Mouse (Mus musculus) stomach, embryonic 15.5 days (tissue): ENCODE results near the gene 4921536K21Rik. TPM values are rescaled to one million over a fixed set of nuclear protein-coding genes. Genes with fewer than 3 reads are reported as not detected.

ENCODE experiments used
- ATAC-seq: fragments of 200-750 bp; cut with Nextera tagmentation; 2 replicates; pipeline ENCODE4 v1.8.0; 2017; ENCODE audit warnings: low read depth, moderate number of reproducible peaks, moderate TSS enrichment; ENCODE audit not compliant: insufficient read depth, low FRiP score
- H3K27ac ChIP-seq: fragments of 300-500 bp; sonication (generic); 2 replicates; pipeline ENCODE4 v1.5.1; 2015; ENCODE audit warnings: mild to moderate bottlenecking, inconsistent platforms
- H3K27me3 ChIP-seq: fragments of 300-500 bp; sonication (generic); replicated peaks from 2 replicates; pipeline ENCODE4 v1.6.1; 2015; ENCODE audit warnings: inconsistent platforms
- H3K36me3 ChIP-seq: fragments of 300-500 bp; sonication (generic); 2 replicates; pipeline ENCODE4 v1.6.1; 2015; ENCODE audit warnings: inconsistent platforms
- H3K4me1 ChIP-seq: fragments of 300-500 bp; sonication (generic); 2 replicates; pipeline ENCODE4 v1.6.1; 2015; ENCODE audit warnings: inconsistent platforms
- H3K4me2 ChIP-seq: fragments of 300-500 bp; sonication (generic); 2 replicates; pipeline ENCODE4 v1.6.1; 2015; ENCODE audit warnings: mild to moderate bottlenecking, inconsistent platforms
- H3K4me3 ChIP-seq: fragments of 300-500 bp; sonication (generic); replicated peaks from 2 replicates; pipeline ENCODE4 v1.5.1; 2015; ENCODE audit warnings: inconsistent platforms
- H3K9ac ChIP-seq: fragments of 300-500 bp; sonication (generic); 2 replicates; pipeline ENCODE4 v1.6.1; 2015; ENCODE audit warnings: inconsistent platforms
- H3K9me3 ChIP-seq: fragments of 300-500 bp; sonication (generic); 2 replicates; pipeline ENCODE4 v1.6.1; 2016; ENCODE audit warnings: inconsistent platforms
- WGBS: fragments of 180-500 bp; shearing (Covaris S2); methylation state at CpG from one replicate; pipeline ENCODE4 v1.1.7; 2015; 5-methylcytosine and 5-hydroxymethylcytosine counted together
- polyA plus RNA-seq: library from polyadenylated mRNA; unstranded; fragments of >200 nt; fragmentation: Nextera tagmentation; extraction: Ambion mirVana; gene quantifications from 2 replicates; pipeline ENCODE4 v1.2.1, GENCODE M21; 2015

The 4921536K21Rik gene
- polyA plus RNA-seq, 1 experiment from 2014 or later = 0.19 TPM

DNA sequence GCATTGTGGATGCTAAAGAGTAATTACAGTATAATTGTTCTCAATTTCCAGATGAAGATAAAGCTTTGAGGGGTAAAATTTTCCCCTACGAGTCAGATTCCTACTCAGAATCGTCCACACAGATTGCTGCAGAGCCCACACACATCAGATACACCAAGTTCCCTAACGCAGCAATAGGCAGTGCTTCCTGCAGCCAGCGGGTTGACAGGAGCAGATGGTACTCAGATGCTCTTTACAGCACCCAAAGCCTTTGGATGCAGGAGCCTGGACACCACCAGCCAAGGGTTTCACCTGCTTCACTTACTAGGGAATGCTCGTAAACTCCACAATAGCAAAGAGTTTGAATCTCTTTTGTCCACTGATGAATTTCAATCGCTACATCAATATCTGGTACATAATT, 18.5 kb downstream of the 4921536K21Rik start:
- Histone ChIP-seq H3K9me3 (no peaks in the 10 kb centered on the region), H3K36me3 (no peaks in the 10 kb centered on the region), H3K4me2 (no peak overlapping the region), H3K4me3 (no peak overlapping the region), H3K4me1 (no peaks in the 10 kb centered on the region), H3K9ac (no peak overlapping the region), H3K27ac (no peak overlapping the region), H3K27me3 (no peaks in the 10 kb centered on the region)
- 73% methylated on average over 6 of the region's 6 CpGs for WGBS
- no peak for ATAC-seq

DNA sequence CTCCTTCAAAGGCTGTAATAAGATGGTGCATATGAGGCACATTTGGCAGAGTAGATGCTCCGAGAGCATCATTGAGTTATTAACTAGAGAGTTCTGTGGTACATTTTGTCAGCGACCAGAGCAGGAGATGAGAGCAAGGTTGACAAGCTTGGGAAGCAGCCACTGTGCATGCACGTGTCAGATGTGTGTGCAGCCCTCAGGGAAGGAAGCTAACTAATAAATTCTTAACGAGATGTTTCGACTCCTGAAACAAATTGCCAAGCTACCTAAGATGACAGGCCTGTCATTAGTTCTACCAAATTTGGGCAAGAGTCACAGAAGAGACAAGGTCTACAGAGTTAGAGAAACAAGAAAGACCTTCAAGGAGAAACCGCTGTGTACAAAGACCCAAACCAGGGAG, 30.6 kb downstream of the 4921536K21Rik start:
- Histone ChIP-seq H3K4me1 (0 out of 2 replicates have a peak, but pooled peaks cover 7% of the 10 kb centered on the region), H3K4me3 (peak overlapping the region; percentile 51), H3K4me2 (peak overlapping the region; percentile 97), H3K9ac (no peak overlapping the region), H3K36me3 (no peaks in the 10 kb centered on the region), H3K9me3 (no peaks in the 10 kb centered on the region), H3K27me3 (peaks cover 9% of the 10 kb centered on the region; the same call in 1 of the 2 replicates), H3K27ac (no peak overlapping the region)
- ATAC-seq = no peak
- WGBS = 38% methylated on average over 6 of the region's 6 CpGs

DNA sequence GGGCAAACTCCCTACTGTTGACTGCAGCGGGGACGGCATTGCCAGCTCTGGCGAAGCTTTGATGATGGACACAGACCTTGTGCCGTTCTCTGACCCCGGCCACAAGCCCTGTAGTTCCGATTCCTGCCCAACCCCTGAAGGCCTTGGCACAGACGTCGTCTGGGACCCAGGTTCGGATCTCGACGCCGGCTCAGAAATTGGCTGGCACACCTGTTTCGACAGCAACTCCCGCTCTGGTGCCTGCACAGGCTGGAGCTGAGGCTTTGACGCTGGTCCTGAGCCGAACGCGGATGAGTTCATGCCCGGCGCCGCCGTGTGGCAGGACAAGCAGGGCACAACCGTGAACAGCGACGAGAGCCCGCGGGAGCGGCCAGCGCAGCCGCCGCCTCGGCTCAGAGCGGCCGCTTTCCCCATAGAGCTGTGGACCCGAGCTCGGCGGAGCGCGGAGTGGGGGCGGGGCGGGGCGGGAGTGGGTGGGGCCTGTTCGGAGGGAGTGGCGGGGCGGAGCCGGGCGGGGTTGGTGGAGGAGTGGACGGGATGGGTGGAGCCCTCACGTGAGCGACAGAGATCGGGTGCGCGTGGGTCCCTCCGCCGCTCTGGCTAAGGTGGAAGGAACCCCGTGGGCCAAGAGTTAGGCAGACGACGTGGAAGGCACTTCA, 31.3 kb downstream of the 4921536K21Rik start, which contains the start of gene Osbp2:
Gene Osbp2 (minus strand): TSS at position 450 of the 659 bp plus-strand sequence.
- Histone ChIP-seq H3K9ac (peak within 1 kb of the TSS; percentile 34; the same call in 1 of the 2 replicates), H3K36me3 (no peaks in the 10 kb centered on the region), H3K4me2 (peak within 1 kb of the TSS; percentile 97), H3K27me3 (peaks cover 9% of the 10 kb centered on the region; the same call in 1 of the 2 replicates), H3K27ac (no peak within 1 kb of the TSS), H3K9me3 (no peaks in the 10 kb centered on the region), H3K4me3 (peak within 1 kb of the TSS; percentile 51), H3K4me1 (0 out of 2 replicates have a peak, but pooled peaks cover 7% of the 10 kb centered on the region)
- ATAC-seq = peak; percentile 90
- 4% methylated on average over 53 of the region's 58 CpGs for WGBS

DNA sequence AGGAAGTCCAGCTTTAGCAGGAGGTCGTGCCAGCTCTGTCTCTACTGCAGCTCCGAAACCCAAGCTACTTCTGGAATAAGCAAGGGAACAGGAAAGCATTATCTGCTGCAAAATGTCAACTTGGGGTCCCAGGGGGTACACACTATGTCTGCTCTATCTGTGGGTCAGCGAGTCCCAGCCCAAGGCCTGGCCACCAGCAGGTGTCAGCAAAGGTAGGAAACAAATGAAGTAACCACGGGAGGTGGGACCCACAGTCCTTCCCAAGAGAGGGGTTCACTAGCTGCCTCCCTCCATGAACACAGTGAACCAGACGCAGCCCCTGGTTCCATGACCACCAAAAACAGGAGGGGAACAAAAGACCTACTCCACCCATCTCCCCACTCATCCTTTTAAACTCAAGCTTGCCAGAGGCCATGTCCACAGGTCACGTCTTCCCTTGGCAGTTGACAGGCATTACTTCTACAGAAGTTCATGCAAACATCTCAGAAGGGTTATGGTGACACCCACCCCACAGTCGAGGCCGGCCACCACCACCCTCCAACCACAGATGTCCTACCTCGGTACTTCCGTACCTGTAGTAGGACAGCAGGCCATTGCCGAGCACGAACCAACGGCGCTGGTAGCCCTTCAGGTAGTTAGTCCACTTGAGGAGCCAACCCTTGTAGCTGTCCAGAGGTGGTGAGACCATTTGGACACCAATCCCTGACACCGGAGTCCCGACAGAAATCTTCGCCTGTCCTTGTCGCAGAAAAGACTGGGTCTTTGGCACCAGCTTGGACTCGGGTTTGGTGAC, 32.0 kb downstream of the 4921536K21Rik start:
- Histone ChIP-seq H3K9ac (no peak overlapping the region), H3K36me3 (no peaks in the 10 kb centered on the region), H3K4me1 (0 out of 2 replicates have a peak, but pooled peaks cover 7% of the 10 kb centered on the region), H3K9me3 (no peaks in the 10 kb centered on the region), H3K4me3 (peak overlapping the region; percentile 51), H3K27ac (no peak overlapping the region), H3K4me2 (peak overlapping the region; percentile 97), H3K27me3 (peaks cover 9% of the 10 kb centered on the region; the same call in 1 of the 2 replicates)
- no peak for ATAC-seq
- WGBS = 68% methylated on average over 19 of the region's 19 CpGs

DNA sequence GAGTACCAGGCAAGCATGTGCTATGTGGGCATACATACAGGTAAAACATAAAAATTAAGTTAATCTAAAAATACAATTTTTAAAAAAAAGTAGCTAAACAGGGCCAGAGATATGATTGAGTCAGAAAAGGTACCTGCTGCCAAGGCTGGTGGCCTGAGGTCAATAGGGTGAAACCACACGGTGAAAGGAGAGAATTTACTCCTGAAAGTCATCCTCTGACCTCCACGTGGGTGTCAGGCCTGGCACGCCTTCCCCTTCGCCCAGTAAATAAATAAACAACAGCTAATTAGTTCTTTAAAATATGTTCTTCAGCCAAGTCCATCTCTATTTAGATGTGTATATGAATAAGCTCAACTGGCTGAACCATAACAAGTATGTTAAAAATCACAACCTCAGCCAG, 34.5 kb downstream of the 4921536K21Rik start:
- no peaks in the 10 kb centered on the region for H3K36me3 ChIP-seq
- H3K4me1 ChIP-seq = 0 out of 2 replicates have a peak, but pooled peaks cover 7% of the 10 kb centered on the region
- peaks cover 9% of the 10 kb centered on the region; the same call in 1 of the 2 replicates for H3K27me3 ChIP-seq
- no peak overlapping the region for H3K27ac ChIP-seq
- no peaks in the 10 kb centered on the region for H3K9me3 ChIP-seq
- H3K4me2 ChIP-seq = no peak overlapping the region
- H3K4me3 ChIP-seq = no peak overlapping the region
- ATAC-seq = no peak
- WGBS = 69% methylated on average over 4 of the region's 4 CpGs
- no peak overlapping the region for H3K9ac ChIP-seq

DNA sequence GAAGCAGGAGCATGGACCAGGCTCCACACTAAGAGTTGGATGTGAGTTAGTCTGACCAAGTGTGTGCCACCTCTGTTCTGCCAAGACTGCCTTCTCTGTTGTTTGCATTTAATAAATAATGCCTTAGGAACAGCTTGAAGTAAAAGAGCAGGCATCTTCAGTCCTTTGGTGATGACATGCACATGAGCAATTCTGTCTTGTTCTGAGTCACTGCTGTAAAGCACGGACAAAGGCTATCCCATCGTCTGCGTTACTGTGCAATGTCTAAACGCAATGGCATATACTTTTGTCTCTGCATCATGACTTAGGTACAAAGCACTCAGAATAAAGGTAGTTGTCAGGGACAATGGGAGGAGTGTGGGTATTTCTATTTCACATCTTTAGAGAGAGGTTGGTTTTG, 35.1 kb downstream of the 4921536K21Rik start:
- Histone ChIP-seq H3K4me3 (no peak overlapping the region), H3K9ac (no peak overlapping the region), H3K4me2 (no peak overlapping the region), H3K36me3 (no peaks in the 10 kb centered on the region), H3K27ac (no peak overlapping the region), H3K9me3 (no peaks in the 10 kb centered on the region), H3K27me3 (peaks cover 9% of the 10 kb centered on the region; the same call in 1 of the 2 replicates), H3K4me1 (0 out of 2 replicates have a peak, but pooled peaks cover 7% of the 10 kb centered on the region)
- WGBS = 88% methylated on average over 4 of the region's 4 CpGs
- ATAC-seq = no peak

DNA sequence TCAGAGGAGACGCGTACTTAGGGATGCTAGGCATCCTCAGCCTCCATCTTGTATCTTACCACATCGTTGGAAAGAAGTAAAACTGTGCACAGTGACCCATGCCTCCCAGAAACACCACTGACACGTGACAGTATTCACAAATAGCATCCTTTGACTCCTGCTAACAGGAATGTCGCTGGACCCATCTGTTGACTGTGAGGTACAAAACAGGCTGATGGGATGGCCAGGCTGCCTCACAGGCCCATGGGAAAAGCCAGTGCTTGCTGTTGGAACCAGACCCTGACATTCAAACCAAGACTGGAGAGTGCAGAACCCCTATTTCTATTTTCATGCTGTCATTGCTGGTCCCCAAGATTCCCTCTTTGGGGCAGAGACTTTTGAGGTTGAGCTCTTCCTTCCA, 37.0 kb downstream of the 4921536K21Rik start:
- no peaks in the 10 kb centered on the region for H3K9me3 ChIP-seq
- no peaks in the 10 kb centered on the region for H3K4me1 ChIP-seq
- no peak overlapping the region for H3K4me2 ChIP-seq
- no peak overlapping the region for H3K27ac ChIP-seq
- no peak overlapping the region for H3K9ac ChIP-seq
- WGBS = 77% methylated on average over 5 of the region's 5 CpGs
- H3K27me3 ChIP-seq = no peaks in the 10 kb centered on the region; the same call in 1 of the 2 replicates
- no peak overlapping the region for H3K4me3 ChIP-seq
- no peaks in the 10 kb centered on the region for H3K36me3 ChIP-seq
- ATAC-seq = no peak

DNA sequence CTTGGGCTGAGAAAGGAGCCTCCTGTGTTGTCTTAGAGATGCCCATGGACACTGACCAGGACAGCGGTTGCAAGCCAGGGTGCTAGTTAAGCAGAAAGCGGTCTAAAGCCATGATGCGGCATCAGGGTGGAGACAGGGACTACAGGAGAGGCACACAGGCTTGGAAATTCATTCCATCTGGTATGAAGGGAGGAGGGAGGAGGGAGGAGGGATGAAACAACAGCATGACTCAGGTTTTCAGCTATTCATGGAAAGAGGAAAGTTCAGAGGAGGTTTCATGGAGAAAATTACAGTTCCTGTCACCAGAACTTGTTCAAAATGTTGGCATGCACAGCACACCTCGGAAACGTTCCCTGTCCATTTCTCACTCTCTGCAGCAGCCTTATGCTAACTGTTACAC, 39.1 kb downstream of the 4921536K21Rik start:
- H3K4me3 ChIP-seq = no peak overlapping the region

DNA sequence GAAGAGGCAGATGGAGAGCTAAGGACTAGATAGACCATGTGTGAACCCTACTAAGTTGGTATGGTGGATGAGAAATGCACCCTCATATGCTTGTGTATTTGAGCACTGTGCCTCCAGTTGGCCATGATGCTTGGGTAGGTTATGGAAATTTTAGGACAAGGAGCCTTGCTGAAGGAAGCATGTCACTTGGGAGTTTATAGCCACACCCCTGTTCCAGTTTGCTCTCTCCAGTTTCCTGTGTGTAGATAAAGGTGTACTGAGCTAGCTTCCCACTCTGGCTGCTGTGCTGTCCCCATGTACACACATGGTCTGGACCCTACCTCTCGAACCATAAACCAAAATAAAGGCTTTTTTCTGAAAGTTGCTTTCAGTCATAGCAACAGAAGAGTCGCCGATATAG, 40.7 kb downstream of the 4921536K21Rik start:
- H3K36me3 ChIP-seq = no peaks in the 10 kb centered on the region
- H3K9ac ChIP-seq = no peak overlapping the region
- 89% methylated on average over 3 of the region's 3 CpGs for WGBS
- no peaks in the 10 kb centered on the region for H3K4me1 ChIP-seq
- H3K27me3 ChIP-seq = no peaks in the 10 kb centered on the region
- H3K4me3 ChIP-seq = no peak overlapping the region
- H3K4me2 ChIP-seq = no peak overlapping the region
- no peak for ATAC-seq
- no peak overlapping the region for H3K27ac ChIP-seq
- H3K9me3 ChIP-seq = no peaks in the 10 kb centered on the region

More for the DNA sequence above, 39.1 kb downstream of the 4921536K21Rik start:
- no peaks in the 10 kb centered on the region for H3K27me3 ChIP-seq
- H3K9ac ChIP-seq = no peak overlapping the region
- WGBS = 89% methylated on average over 5 of the region's 5 CpGs
- no peak overlapping the region for H3K27ac ChIP-seq
- H3K9me3 ChIP-seq = no peaks in the 10 kb centered on the region
- no peaks in the 10 kb centered on the region for H3K36me3 ChIP-seq
- H3K4me2 ChIP-seq = no peak overlapping the region
- no peaks in the 10 kb centered on the region for H3K4me1 ChIP-seq
- no peak for ATAC-seq

DNA sequence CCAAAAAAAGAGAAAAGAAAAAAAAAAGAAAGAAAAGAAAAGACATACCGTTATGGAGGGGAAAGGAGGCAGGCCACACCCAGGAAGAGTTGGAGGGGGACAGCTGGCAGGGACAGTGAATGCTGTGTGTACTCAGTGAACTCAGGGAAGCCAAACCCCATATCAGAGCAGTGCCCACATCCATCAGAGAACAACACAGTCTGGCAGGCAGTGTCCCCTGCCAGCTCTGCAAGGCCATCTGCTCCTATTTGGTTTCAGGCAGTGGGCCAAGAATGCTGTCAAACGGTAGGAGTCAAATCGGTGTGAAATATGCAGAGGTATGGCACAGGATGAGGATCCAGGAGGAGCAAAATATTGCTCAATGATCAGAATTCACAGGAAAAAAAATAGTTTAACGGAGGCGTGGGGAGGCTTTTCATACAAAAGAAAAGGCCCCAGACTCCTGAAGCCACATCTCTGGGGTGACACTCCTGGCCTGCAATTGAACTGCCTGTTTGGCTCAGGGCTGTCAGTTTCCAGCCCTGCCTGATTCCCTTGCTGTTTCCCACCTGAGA, 41.3 kb downstream of the 4921536K21Rik start:
- H3K36me3 ChIP-seq = no peaks in the 10 kb centered on the region
- 69% methylated on average over 5 of the region's 5 CpGs for WGBS
- H3K9me3 ChIP-seq = no peaks in the 10 kb centered on the region
- no peak overlapping the region for H3K4me3 ChIP-seq
- no peak overlapping the region for H3K9ac ChIP-seq
- H3K4me2 ChIP-seq = no peak overlapping the region
- no peak for ATAC-seq
- no peaks in the 10 kb centered on the region for H3K4me1 ChIP-seq
- H3K27me3 ChIP-seq = no peaks in the 10 kb centered on the region
- H3K27ac ChIP-seq = no peak overlapping the region

DNA sequence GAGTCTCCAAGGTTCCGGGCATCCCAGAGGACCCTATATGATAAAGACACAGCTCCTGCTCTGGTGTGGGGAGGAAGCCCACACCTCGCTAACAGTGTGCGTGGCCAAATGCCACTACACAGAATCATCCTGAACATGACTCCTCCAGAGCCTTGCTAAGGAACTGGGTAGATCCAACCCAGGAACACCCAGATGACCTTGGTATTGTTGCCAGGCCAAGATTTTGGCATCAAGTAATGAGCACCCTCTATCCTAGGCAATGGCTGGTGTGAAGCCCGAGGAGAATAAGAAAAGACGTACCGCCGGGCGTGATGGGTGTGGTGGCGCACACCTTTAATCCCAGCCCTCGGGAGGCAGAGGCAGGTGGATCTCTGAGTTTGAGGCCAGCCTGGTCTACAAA, 41.9 kb downstream of the 4921536K21Rik start:
- no peaks in the 10 kb centered on the region for H3K27me3 ChIP-seq
- H3K9ac ChIP-seq = no peak overlapping the region
- H3K9me3 ChIP-seq = no peaks in the 10 kb centered on the region
- no peak overlapping the region for H3K4me2 ChIP-seq
- no peak overlapping the region for H3K4me3 ChIP-seq
- H3K4me1 ChIP-seq = no peaks in the 10 kb centered on the region
- H3K36me3 ChIP-seq = no peaks in the 10 kb centered on the region
- H3K27ac ChIP-seq = no peak overlapping the region
- 95% methylated on average over 10 of the region's 10 CpGs for WGBS
- ATAC-seq = no peak

DNA sequence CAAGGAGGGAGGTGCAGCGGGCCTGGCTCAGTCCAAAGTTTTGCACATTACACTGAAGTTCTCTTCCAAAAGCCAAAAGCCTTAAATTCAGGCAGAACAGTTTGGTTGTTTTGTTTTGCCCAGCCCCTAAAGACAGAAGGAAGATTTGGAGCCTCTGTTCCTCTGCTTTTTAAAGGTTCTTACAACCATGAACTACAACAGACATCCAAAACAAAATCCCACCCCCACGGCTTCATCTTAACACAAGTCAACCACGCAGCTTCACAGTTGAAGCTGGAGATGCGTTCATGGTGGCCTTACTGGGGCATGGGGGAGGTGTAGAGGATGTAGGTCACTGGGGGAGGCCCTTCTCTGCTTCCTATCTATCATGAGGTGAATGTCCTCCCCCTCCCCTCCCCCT, 43.0 kb downstream of the 4921536K21Rik start:
- Histone ChIP-seq H3K36me3 (no peaks in the 10 kb centered on the region), H3K9me3 (no peaks in the 10 kb centered on the region), H3K4me2 (no peak overlapping the region), H3K4me3 (no peak overlapping the region), H3K9ac (no peak overlapping the region), H3K27me3 (no peaks in the 10 kb centered on the region), H3K4me1 (no peaks in the 10 kb centered on the region), H3K27ac (no peak overlapping the region)
- no peak for ATAC-seq
- 77% methylated on average over 4 of the region's 4 CpGs for WGBS
